Mouse (Mus musculus) megakaryocyte, embryonic 14.5 days (primary cell): Measurements from ENCODE around the gene Usf3.

ENCODE experiments used
- FLI1 ChIP-seq: IDR thresholded peaks from 2 replicates; pipeline ENCODE4 v1.6.1; 2012; ENCODE audit warnings: low read length, inconsistent platforms, mixed read lengths
- GATA1 ChIP-seq: IDR thresholded peaks from 3 replicates; pipeline ENCODE4 v1.6.1; 2012; ENCODE audit warnings: mixed read lengths, low read length, inconsistent platforms, borderline replicate concordance

DNA sequence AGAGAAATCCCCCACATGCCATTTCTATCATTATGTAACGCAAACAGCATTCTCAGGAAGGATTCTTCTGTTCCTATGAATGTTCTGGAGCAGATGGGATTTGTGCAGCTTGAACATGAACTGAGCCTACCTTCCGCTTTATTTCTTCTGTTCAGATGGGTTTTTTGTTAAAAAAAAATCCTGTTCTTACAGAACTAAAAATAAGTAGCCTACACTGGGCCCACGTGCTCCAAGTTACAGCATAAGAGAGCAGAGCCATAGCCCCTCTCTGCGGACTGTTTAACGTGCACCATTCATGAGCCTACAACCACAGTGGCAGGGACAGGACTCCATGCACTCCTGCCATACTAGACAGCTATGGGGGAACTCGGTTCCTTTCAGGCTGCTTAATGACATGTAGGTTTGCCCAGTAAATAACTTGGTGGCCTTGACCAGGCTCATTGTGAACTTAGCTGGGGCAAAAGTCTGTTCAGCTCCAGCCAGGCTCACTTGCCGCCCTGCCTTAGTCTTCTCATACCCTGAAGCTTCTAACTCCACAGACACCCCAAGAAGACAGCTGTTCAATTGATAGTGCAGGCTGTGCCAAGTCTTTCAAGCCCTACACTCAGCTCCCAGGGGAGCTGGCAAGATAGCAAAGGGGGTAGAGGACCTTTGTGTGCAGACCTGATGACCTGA is 95.6 kb downstream of the Usf3 start:
- TF ChIP-seq GATA1 (no peak), FLI1 (no peak)
